Mouse (Mus musculus) CH12.LX (cell line): ENCODE measurements at regions not wholly inside any gene's neighbourhood (a gene's known extent, or its start where the extent isn't known, plus 50 kb on each side); places are given as distances from the start of the nearest gene placed in this dataset.

ENCODE experiments used
- DNase-seq: peaks from one replicate; pipeline ENCODE4 v3.0.0-alpha.2; 2013; ENCODE audit errors: extremely low read depth
- H3K27ac ChIP-seq: 2 replicates; pipeline ENCODE4 v1.5.1; 2012; ENCODE audit warnings: low read depth, mild to moderate bottlenecking, control low read depth, moderate library complexity; ENCODE audit not compliant: insufficient read depth
- H3K27me3 ChIP-seq: replicated peaks from 2 replicates; pipeline ENCODE3; 2012; ENCODE audit warnings: inconsistent platforms
- H3K36me3 ChIP-seq, 2 experiments: replicated peaks in 1 of 2; 2 replicates each; pipeline versions ENCODE3 to v1.6.1; 2012; ENCODE audit warnings: inconsistent platforms in 1 of 2, low read length in 1 of 2, mild to moderate bottlenecking in 1 of 2, mixed read lengths in 1 of 2, moderate library complexity in 1 of 2; ENCODE audit not compliant: control insufficient read depth in 1 of 2, insufficient read depth in 1 of 2
- H3K4me1 ChIP-seq, 2 experiments: 2 replicates each; pipeline ENCODE4 v1.6.1; 2012; ENCODE audit warnings: inconsistent platforms in 1 of 2, moderate library complexity in 1 of 2; ENCODE audit not compliant: insufficient read depth in 2 of 2, control insufficient read depth in 1 of 2
- H3K4me2 ChIP-seq: 2 replicates; pipeline ENCODE4 v1.6.1; 2012; ENCODE audit warnings: low read depth, mild to moderate bottlenecking, control low read depth; ENCODE audit not compliant: poor library complexity, insufficient read depth, severe bottlenecking
- H3K4me3 ChIP-seq, 3 experiments: fragments of 150-350 bp in 1 of 3; sonication (generic) in 1 of 3; replicated peaks in 1 of 3; 2 replicates each; pipeline versions ENCODE3 to v1.5.1; 2011 to 2012; ENCODE audit warnings: low read depth in 2 of 3, low read length in 2 of 3, mild to moderate bottlenecking in 2 of 3, moderate library complexity in 2 of 3, control low read depth in 1 of 3, improper control_type of control experiment in 1 of 3, inconsistent platforms in 1 of 3, mixed read lengths in 1 of 3; ENCODE audit not compliant: poor library complexity in 1 of 3
- H3K79me2 ChIP-seq: replicated peaks from 2 replicates; pipeline ENCODE4 v1.6.1; 2012; ENCODE audit warnings: mild to moderate bottlenecking, moderate library complexity; ENCODE audit not compliant: control insufficient read depth, poor library complexity, insufficient read depth, severe bottlenecking; ENCODE audit errors: extremely low read depth
- H3K9ac ChIP-seq: 2 replicates; pipeline ENCODE4 v1.6.1; 2012; ENCODE audit warnings: low read depth, mild to moderate bottlenecking, control low read depth, moderate library complexity; ENCODE audit not compliant: insufficient read depth
- H3K9me3 ChIP-seq: replicated peaks from 2 replicates; pipeline ENCODE3; 2012; ENCODE audit warnings: low read length, inconsistent platforms, mixed read lengths
- BHLHE40 ChIP-seq: IDR thresholded peaks from 2 replicates; pipeline ENCODE4 v1.6.1; 2011; ENCODE audit warnings: mild to moderate bottlenecking, low read depth, low read length, improper control_type of control experiment
- CHD1 ChIP-seq: IDR thresholded peaks from 2 replicates; pipeline ENCODE4 v1.6.1; 2012; ENCODE audit warnings: low read depth, low read length, improper control_type of control experiment, inconsistent platforms
- CHD2 ChIP-seq: IDR thresholded peaks from 2 replicates; pipeline ENCODE4 v1.6.1; 2011; ENCODE audit warnings: low read length, improper control_type of control experiment
- CTCF ChIP-seq, 2 experiments: IDR thresholded peaks in 1 of 2; conservative IDR thresholded peaks in 1 of 2; 2 replicates each; pipeline ENCODE4 v1.5.1; 2011 to 2012; ENCODE audit warnings: low read depth in 2 of 2, low read length in 2 of 2, improper control_type of control experiment in 1 of 2, inconsistent platforms in 1 of 2, mild to moderate bottlenecking in 1 of 2, moderate library complexity in 1 of 2
- E2F4 ChIP-seq: IDR thresholded peaks from 2 replicates; pipeline ENCODE4 v1.6.1; 2011; ENCODE audit warnings: low read depth, low read length, improper control_type of control experiment; ENCODE audit not compliant: insufficient replicate concordance
- ELF1 ChIP-seq: IDR thresholded peaks from 2 replicates; pipeline ENCODE4 v1.6.1; 2014; ENCODE audit warnings: low read depth, mild to moderate bottlenecking, inconsistent platforms, low read length, improper control_type of control experiment
- EP300 ChIP-seq: IDR thresholded peaks from 2 replicates; pipeline ENCODE4 v1.6.1; 2011; ENCODE audit warnings: low read length, improper control_type of control experiment
- ETS1 ChIP-seq: conservative IDR thresholded peaks from 2 replicates; pipeline ENCODE4 v1.6.1; 2012; ENCODE audit warnings: low read depth, mild to moderate bottlenecking, inconsistent platforms, low read length, improper control_type of control experiment, moderate library complexity
- GABPA ChIP-seq: IDR thresholded peaks from 2 replicates; pipeline ENCODE4 v1.6.1; 2012; ENCODE audit warnings: low read depth, low read length, improper control_type of control experiment, inconsistent platforms; ENCODE audit not compliant: insufficient replicate concordance
- HCFC1 ChIP-seq: IDR thresholded peaks from 2 replicates; pipeline ENCODE4 v1.6.1; 2012; ENCODE audit warnings: low read depth, mild to moderate bottlenecking, inconsistent platforms, low read length, improper control_type of control experiment
- IRF4 ChIP-seq: IDR thresholded peaks from 2 replicates; pipeline ENCODE4 v1.6.1; 2014; ENCODE audit warnings: low read depth, mild to moderate bottlenecking, inconsistent platforms, low read length, improper control_type of control experiment
- JUN ChIP-seq: IDR thresholded peaks from 2 replicates; pipeline ENCODE4 v1.6.1; 2011; ENCODE audit warnings: low read depth, mild to moderate bottlenecking, low read length, improper control_type of control experiment, moderate library complexity; ENCODE audit not compliant: insufficient read depth
- JUND ChIP-seq: conservative IDR thresholded peaks from 2 replicates; pipeline ENCODE4 v1.6.1; 2011; ENCODE audit warnings: low read depth, low read length, improper control_type of control experiment
- KAT2A ChIP-seq: IDR thresholded peaks from 2 replicates; pipeline ENCODE4 v1.6.1; 2012; ENCODE audit warnings: low read length, improper control_type of control experiment, inconsistent platforms; ENCODE audit not compliant: insufficient replicate concordance
- MAFK ChIP-seq: IDR thresholded peaks from 2 replicates; pipeline ENCODE4 v1.6.1; 2011; ENCODE audit warnings: low read length, improper control_type of control experiment; ENCODE audit not compliant: insufficient replicate concordance
- MAX ChIP-seq: IDR thresholded peaks from 2 replicates; pipeline ENCODE4 v1.6.1; 2011; ENCODE audit warnings: low read length, improper control_type of control experiment
- MAZ ChIP-seq: IDR thresholded peaks from 2 replicates; pipeline ENCODE4 v1.6.1; 2012; ENCODE audit warnings: low read depth, mild to moderate bottlenecking, inconsistent platforms, low read length, improper control_type of control experiment, moderate library complexity
- MEF2A ChIP-seq: IDR thresholded peaks from 2 replicates; pipeline ENCODE4 v1.6.1; 2014; ENCODE audit warnings: low read depth, mild to moderate bottlenecking, inconsistent platforms, low read length, improper control_type of control experiment, borderline replicate concordance
- MXI1 ChIP-seq: IDR thresholded peaks from 2 replicates; pipeline ENCODE4 v1.6.1; 2011; ENCODE audit warnings: mild to moderate bottlenecking, low read depth, low read length, improper control_type of control experiment
- MYC ChIP-seq: IDR thresholded peaks from 2 replicates; pipeline ENCODE4 v1.6.1; 2011; ENCODE audit warnings: low read depth, mild to moderate bottlenecking, improper control_type of control experiment, low read length
- NELFE ChIP-seq: IDR thresholded peaks from 2 replicates; pipeline ENCODE4 v1.6.1; 2011; ENCODE audit warnings: low read depth, low read length, improper control_type of control experiment
- NRF1 ChIP-seq: IDR thresholded peaks from 2 replicates; pipeline ENCODE4 v1.6.1; 2014; ENCODE audit warnings: low read depth, mild to moderate bottlenecking, inconsistent platforms, low read length, improper control_type of control experiment, moderate library complexity
- PAX5 ChIP-seq: IDR thresholded peaks from 2 replicates; pipeline ENCODE4 v1.6.1; 2012; ENCODE audit warnings: low read length, inconsistent platforms, mixed read lengths
- POLR2A ChIP-seq: IDR thresholded peaks from 2 replicates; pipeline ENCODE4 v1.6.1; 2011; ENCODE audit warnings: low read depth, mild to moderate bottlenecking, improper control_type of control experiment, low read length
- POLR2AphosphoS2 ChIP-seq: IDR thresholded peaks from 2 replicates; pipeline ENCODE4 v1.6.1; 2011; ENCODE audit warnings: low read depth, low read length, improper control_type of control experiment
- RAD21 ChIP-seq: IDR thresholded peaks from 2 replicates; pipeline ENCODE4 v1.6.1; 2011; ENCODE audit warnings: low read depth, mild to moderate bottlenecking, low read length, improper control_type of control experiment, moderate library complexity
- RCOR1 ChIP-seq: conservative IDR thresholded peaks from 2 replicates; pipeline ENCODE4 v1.6.1; 2012; ENCODE audit warnings: low read depth, mild to moderate bottlenecking, inconsistent platforms, low read length, improper control_type of control experiment
- SIN3A ChIP-seq: IDR thresholded peaks from 2 replicates; pipeline ENCODE4 v1.6.1; 2012; ENCODE audit warnings: low read length, improper control_type of control experiment, inconsistent platforms
- SMC3 ChIP-seq: IDR thresholded peaks from 2 replicates; pipeline ENCODE4 v1.6.1; 2011; ENCODE audit warnings: low read depth, low read length, improper control_type of control experiment
- TBP ChIP-seq: conservative IDR thresholded peaks from 2 replicates; pipeline ENCODE4 v1.6.1; 2011; ENCODE audit warnings: low read depth, low read length, improper control_type of control experiment
- TCF12 ChIP-seq: IDR thresholded peaks from 2 replicates; pipeline ENCODE4 v1.6.1; 2014; ENCODE audit warnings: low read depth, mild to moderate bottlenecking, inconsistent platforms, low read length, improper control_type of control experiment
- UBTF ChIP-seq: IDR thresholded peaks from 2 replicates; pipeline ENCODE4 v1.6.1; 2012; ENCODE audit warnings: low read depth, mild to moderate bottlenecking, inconsistent platforms, low read length, improper control_type of control experiment, moderate library complexity
- USF1 ChIP-seq: IDR thresholded peaks from 2 replicates; pipeline ENCODE4 v1.6.1; 2014; ENCODE audit warnings: low read depth, mild to moderate bottlenecking, inconsistent platforms, low read length, improper control_type of control experiment
- USF2 ChIP-seq: conservative IDR thresholded peaks from 2 replicates; pipeline ENCODE4 v1.6.1; 2011; ENCODE audit warnings: low read depth, low read length, improper control_type of control experiment
- ZC3H11A ChIP-seq: IDR thresholded peaks from 2 replicates; pipeline ENCODE4 v1.6.1; 2012; ENCODE audit warnings: low read depth, mild to moderate bottlenecking, inconsistent platforms, low read length, improper control_type of control experiment
- ZKSCAN1 ChIP-seq: IDR thresholded peaks from 2 replicates; pipeline ENCODE4 v1.6.1; 2012; ENCODE audit warnings: low read depth, inconsistent platforms, low read length, improper control_type of control experiment, borderline replicate concordance
- ZMIZ1 ChIP-seq: IDR thresholded peaks from 2 replicates; pipeline ENCODE4 v1.6.1; 2012; ENCODE audit warnings: low read depth, mild to moderate bottlenecking, inconsistent platforms, low read length, improper control_type of control experiment
- ZNF384 ChIP-seq: IDR thresholded peaks from 2 replicates; pipeline ENCODE4 v1.6.1; 2012; ENCODE audit warnings: low read depth, low read length, improper control_type of control experiment, inconsistent platforms
- dilution Hi-C: fragments of 300-500 bp; cut with MboI; formaldehyde crosslinking; loops from 2 replicates; pipeline ENCODE4 v1.14.3; 2020; ENCODE audit warnings: low sequenced_read_pairs; ENCODE audit not compliant: extremely low pct_unique_long_range_greater_than_20kb, extremely low pct_ligation_motif_present
- in situ Hi-C: fragments of 300-500 bp; cut with MboI; formaldehyde crosslinking; loops from 3 replicates; pipeline ENCODE4 v1.14.3; 2019; ENCODE audit warnings: low sequenced_read_pairs, low pct_ligation_motif_present, low pct_unique_long_range_greater_than_20kb, mixed read lengths

DNA sequence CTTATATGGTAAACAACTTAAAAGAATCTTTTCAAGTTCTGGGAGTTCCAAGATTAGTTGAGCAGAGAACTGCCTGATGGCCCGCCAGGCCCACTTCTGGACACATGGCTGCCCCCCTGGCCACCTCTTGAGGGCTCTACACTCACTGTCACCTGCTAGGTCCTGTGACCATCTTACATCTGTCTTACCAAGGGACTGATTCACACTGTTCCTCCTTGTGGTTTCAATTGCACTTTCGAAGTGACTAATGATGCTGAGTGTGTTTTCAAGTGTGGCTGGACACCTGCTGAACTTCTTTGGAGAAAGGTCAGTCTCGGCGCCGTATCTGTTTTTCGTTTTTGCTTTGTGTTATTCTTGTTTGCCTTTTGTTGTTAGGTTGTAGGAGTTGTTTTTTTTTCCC lies 294.9 kb downstream of the Adgrl2 start:
- Histone ChIP-seq H3K27me3 (peaks cover 23% of the 10 kb centered on the region), H3K4me2 (peak overlapping the region; percentile 60; the same call in 1 of the 2 replicates), H3K4me1 (peaks cover 8 to 42% of the 10 kb centered on the region in 2 experiments), H3K36me3 (no peaks in the 10 kb centered on the region), H3K79me2 (no peaks in the 10 kb centered on the region), H3K9me3 (peaks cover 3% of the 10 kb centered on the region), H3K9ac (no peak overlapping the region), H3K4me3 (no peak overlapping the region), H3K27ac (no peak overlapping the region)
- dilution Hi-C loops (no loop called here), in situ Hi-C loops (no loop called here)
- peak; percentile 97 for DNase-seq
- TF ChIP-seq USF1 (peak; percentile 17; the same call in 1 of the 2 replicates), JUND (peak; percentile 99), MAX (peak; percentile 95), NELFE (0 out of 2 replicates have a peak, but pooled peaks have one; percentile 39), PAX5 (no peak), KAT2A (0 out of 2 replicates have a peak, but pooled peaks have one; percentile 42), MXI1 (peak; percentile 68; the same call in 1 of the 2 replicates), CHD2 (peak; percentile 93), CTCF (conservative IDR thresholded peaks at IDR 0.05 in 1 of 2, IDR thresholded peaks at IDR 0.05 in 1 of 2; ENCODE audit: low read depth in 2 of 2, low read length in 2 of 2) (peak in 1 of 2 experiments; percentile 43; a peak in 1 of 4 replicates), ZMIZ1 (peak; percentile 66), JUN (peak; percentile 99), BHLHE40 (peak; percentile 99), MEF2A (peak; percentile 98), RCOR1 (peak; percentile 100), MYC (peak; percentile 98), CHD1 (no peak), TBP (no peak), ZC3H11A (peak; percentile 39; the same call in 1 of the 2 replicates), NRF1 (no peak), POLR2A (no peak), E2F4 (peak; percentile 87; the same call in 1 of the 2 replicates), POLR2AphosphoS2 (no peak), MAFK (peak; percentile 99), ZKSCAN1 (no peak), RAD21 (peak; percentile 58), HCFC1 (peak; percentile 41; the same call in 1 of the 2 replicates), MAZ (peak; percentile 97), SMC3 (peak; percentile 44), ETS1 (peak; percentile 99), IRF4 (peak; percentile 100), TCF12 (peak; percentile 100), USF2 (peak; percentile 24), ELF1 (peak; percentile 63), ZNF384 (peak; percentile 82), UBTF (no peak), GABPA (no peak), SIN3A (peak; percentile 93), EP300 (peak; percentile 100)
